Mouse (Mus musculus) erythroblast, embryonic 14.5 days (primary cell): ENCODE measurements around the gene Eid3. TPM values are rescaled to one million over a fixed set of nuclear protein-coding genes. Genes with fewer than 3 reads are reported as not detected.
A peak's percentile ranks its signal among the peaks of the same experiment; 100 is the strongest.

Experiments used
- H3K27me3 ChIP-seq: 2 replicates; pipeline ENCODE4 v1.6.1; 2012; ENCODE audit warnings: inconsistent platforms; ENCODE audit not compliant: control insufficient read depth
- H3K36me3 ChIP-seq: 2 replicates; pipeline ENCODE4 v1.6.1; 2012; ENCODE audit warnings: mild to moderate bottlenecking, inconsistent platforms; ENCODE audit not compliant: control insufficient read depth
- H3K4me1 ChIP-seq: 2 replicates; pipeline ENCODE4 v1.6.1; 2012; ENCODE audit warnings: inconsistent platforms; ENCODE audit not compliant: control insufficient read depth
- H3K4me3 ChIP-seq: replicated peaks from 2 replicates; pipeline ENCODE3; 2012; ENCODE audit warnings: moderate library complexity, mild to moderate bottlenecking, inconsistent platforms
- H3K9me3 ChIP-seq: 2 replicates; pipeline ENCODE4 v1.6.1; 2012; ENCODE audit warnings: low read length, inconsistent platforms, mixed read lengths; ENCODE audit not compliant: control insufficient read depth
- GATA1 ChIP-seq: IDR thresholded peaks from 2 replicates; pipeline ENCODE4 v1.6.1; 2012; ENCODE audit warnings: low read length, inconsistent platforms, mixed read lengths
- TAL1 ChIP-seq: IDR thresholded peaks from 3 replicates; pipeline ENCODE4 v1.6.1; 2012; ENCODE audit warnings: low read length, inconsistent platforms, mixed read lengths
- polyA plus RNA-seq: library from polyadenylated mRNA; stranded (reverse); fragments of >175 nt; gene quantifications from 2 replicates; pipeline ENCODE4 v1.2.3, GENCODE M21; 2012

Gene Eid3
- polyA plus RNA-seq, 1 experiment, result 0.26 TPM

DNA sequence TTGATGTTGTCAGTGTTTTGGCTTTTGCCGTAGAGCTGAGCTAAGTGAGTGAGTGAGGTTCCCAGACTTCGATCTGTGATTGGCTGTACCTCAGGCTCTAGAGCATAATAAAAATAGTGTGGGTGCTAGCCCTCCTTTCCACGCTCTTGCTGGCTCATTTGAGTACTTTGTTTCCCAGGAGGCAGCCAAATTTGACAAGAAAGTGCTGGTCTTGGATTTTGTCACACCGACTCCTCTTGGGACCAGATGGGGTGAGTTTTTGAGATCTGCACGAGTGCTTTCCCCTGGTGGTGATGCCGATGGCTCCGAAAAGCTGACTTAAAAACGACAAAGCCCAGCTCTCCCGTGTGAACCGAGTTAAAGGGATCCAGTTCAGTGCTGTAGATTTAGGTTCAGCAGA is 9.0 kb downstream of the Eid3 start:
- Histone ChIP-seq H3K9me3 (no peaks in the 10 kb centered on the region), H3K4me3 (no peak overlapping the region), H3K27me3 (no peaks in the 10 kb centered on the region), H3K4me1 (peaks cover 11% of the 10 kb centered on the region), H3K36me3 (peaks cover 96% of the 10 kb centered on the region)
- TF ChIP-seq GATA1 (no peak), TAL1 (no peak)

DNA sequence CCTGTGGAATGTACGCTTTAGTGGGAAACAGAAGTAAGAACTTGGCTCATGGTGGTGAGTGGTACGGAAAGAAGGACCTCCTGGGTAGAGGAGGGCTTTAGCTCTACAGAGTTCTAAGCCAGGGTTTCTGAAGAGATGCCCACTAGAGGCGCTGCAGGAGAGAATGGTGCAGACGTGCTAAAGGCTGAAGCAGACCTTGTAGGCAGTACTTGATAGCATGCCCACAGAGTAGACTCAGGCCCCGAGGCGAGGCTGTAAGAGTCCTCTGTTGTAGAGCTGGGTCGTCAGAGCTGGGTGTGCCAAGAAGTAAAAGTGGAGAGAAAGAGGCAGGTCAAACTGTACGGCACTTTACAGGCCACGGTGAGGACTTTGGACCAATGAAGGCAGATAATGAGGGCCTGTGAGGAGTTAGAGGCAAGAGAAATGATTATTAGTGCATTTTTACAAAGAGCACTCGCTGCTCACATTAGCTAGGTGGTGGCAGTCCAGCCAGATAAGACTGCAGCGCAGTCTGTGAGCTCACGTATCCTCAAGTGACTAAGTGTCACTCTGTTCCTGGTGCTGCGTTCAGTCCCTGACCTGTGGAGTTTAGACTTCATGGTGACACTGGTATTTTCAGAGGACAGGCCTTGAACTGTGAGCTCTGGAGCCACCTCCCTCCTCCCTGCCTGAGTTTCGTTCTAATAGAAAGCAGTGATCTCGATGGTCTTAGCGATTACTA is 9.8 kb downstream of the Eid3 start:
- Histone ChIP-seq H3K36me3 (peaks cover 97% of the 10 kb centered on the region), H3K4me1 (peaks cover 11% of the 10 kb centered on the region), H3K27me3 (no peaks in the 10 kb centered on the region), H3K4me3 (no peak overlapping the region), H3K9me3 (no peaks in the 10 kb centered on the region)
- no peak for TF ChIP-seq GATA1
- TF ChIP-seq TAL1, result no peak

DNA sequence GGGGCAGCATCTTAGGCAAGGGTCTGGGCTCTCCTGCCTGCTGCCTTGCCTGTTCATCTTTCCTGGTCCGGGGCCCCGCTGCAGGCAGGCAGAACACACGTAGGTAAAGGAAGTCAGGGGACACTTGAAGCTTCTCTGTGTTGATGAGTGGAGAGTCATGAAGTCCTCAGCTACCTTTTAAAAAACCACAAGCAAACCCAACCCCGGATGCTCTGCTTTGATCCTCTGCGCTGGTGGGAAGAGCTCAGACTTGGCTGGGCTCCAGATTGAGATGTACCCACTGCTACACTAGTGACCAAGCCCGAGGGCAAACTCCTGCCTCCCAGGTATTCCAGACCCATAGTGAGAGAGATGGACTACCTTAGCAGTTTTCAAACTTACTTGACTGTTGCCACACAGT is 20.9 kb downstream of the Eid3 start:
- no peaks in the 10 kb centered on the region for H3K9me3 ChIP-seq
- peaks cover 97% of the 10 kb centered on the region for H3K36me3 ChIP-seq
- H3K4me1 ChIP-seq, result no peaks in the 10 kb centered on the region
- TF ChIP-seq TAL1 (no peak), GATA1 (no peak)
- H3K4me3 ChIP-seq, result no peak overlapping the region
- no peaks in the 10 kb centered on the region for H3K27me3 ChIP-seq

DNA sequence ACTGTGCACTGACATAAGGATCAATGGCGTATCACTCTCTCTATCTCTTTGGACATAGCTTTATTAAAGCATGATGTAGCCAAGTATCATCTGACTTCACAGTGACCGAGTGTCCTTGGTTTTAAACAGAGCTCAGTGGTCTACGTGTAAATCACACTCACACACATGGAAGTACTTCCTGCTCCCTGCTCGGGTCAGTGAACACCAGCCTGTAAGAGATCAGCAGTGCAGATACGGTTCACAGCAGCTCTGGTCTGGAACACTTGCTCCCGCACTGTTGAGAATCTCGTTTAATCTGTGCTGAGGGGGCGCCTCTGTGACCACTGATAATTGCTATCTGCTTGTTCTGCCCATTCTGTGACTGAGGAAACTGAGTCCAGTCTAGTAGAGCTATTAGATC is 22.1 kb downstream of the Eid3 start:
- H3K36me3 ChIP-seq, result peaks cover 97% of the 10 kb centered on the region
- no peaks in the 10 kb centered on the region for H3K9me3 ChIP-seq
- no peaks in the 10 kb centered on the region; the same call in 1 of the 2 replicates for H3K4me1 ChIP-seq
- H3K27me3 ChIP-seq, result no peaks in the 10 kb centered on the region
- no peak overlapping the region for H3K4me3 ChIP-seq
- TF ChIP-seq TAL1, result no peak
- peak; percentile 35; the same call in 1 of the 2 replicates for TF ChIP-seq GATA1

- no peaks in the 10 kb centered on the region; the same call in 1 of the 2 replicates for H3K4me1 ChIP-seq
- H3K9me3 ChIP-seq, result no peaks in the 10 kb centered on the region
- peaks cover 97% of the 10 kb centered on the region for H3K36me3 ChIP-seq
- TF ChIP-seq GATA1, result no peak
- no peak for TF ChIP-seq TAL1
- no peaks in the 10 kb centered on the region for H3K27me3 ChIP-seq
- no peak overlapping the region for H3K4me3 ChIP-seq
Measured at GRCm38 (mm10) chr10:82889447-82889973, 23.1 kb downstream of the Eid3 start.

DNA sequence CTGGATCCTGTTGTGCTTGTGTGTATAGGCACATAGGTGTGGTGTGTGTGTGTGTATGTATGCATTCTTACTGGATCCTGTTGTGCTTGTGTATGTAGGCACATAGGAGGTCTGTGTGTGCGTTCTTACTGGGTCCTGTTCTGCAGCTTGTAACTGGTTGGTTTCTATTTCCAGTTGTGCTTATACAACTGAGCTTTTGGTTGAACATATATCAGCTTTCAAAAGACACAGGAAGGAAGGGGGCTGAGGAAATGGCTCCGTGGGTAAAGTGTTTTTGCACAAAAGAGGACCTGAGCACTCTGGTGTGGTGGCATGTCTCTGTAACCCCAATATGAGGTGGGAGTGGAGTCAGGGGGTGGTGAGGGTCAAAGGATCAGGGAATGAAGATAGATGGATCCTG is 24.5 kb downstream of the Eid3 start:
- Histone ChIP-seq H3K4me1 (no peaks in the 10 kb centered on the region; the same call in 1 of the 2 replicates), H3K9me3 (no peaks in the 10 kb centered on the region), H3K4me3 (no peak overlapping the region), H3K36me3 (peaks cover 97% of the 10 kb centered on the region), H3K27me3 (no peaks in the 10 kb centered on the region)
- TF ChIP-seq TAL1 (no peak), GATA1 (no peak)

DNA sequence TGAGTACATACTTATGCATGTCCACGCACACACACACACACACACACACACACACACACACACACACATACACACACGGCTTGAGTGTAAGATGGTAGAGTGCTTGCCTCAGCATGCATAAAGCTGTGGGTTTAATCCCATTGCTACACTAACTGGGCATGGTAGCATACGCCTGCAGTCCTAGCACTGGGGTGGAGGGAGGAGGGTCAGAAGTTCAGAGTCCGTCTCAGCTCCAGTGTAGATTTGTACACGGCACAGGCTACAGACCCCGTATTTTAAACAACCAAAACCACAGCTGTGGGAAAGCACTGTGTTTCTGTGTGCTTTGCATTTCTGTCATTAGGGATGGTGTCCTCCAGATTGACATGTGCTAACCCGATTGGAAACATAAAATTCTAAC is 25.0 kb downstream of the Eid3 start:
- H3K36me3 ChIP-seq, result peaks cover 97% of the 10 kb centered on the region
- H3K27me3 ChIP-seq, result no peaks in the 10 kb centered on the region
- H3K9me3 ChIP-seq, result no peaks in the 10 kb centered on the region
- no peaks in the 10 kb centered on the region; the same call in 1 of the 2 replicates for H3K4me1 ChIP-seq
- no peak for TF ChIP-seq GATA1
- TF ChIP-seq TAL1, result no peak
- H3K4me3 ChIP-seq, result no peak overlapping the region

DNA sequence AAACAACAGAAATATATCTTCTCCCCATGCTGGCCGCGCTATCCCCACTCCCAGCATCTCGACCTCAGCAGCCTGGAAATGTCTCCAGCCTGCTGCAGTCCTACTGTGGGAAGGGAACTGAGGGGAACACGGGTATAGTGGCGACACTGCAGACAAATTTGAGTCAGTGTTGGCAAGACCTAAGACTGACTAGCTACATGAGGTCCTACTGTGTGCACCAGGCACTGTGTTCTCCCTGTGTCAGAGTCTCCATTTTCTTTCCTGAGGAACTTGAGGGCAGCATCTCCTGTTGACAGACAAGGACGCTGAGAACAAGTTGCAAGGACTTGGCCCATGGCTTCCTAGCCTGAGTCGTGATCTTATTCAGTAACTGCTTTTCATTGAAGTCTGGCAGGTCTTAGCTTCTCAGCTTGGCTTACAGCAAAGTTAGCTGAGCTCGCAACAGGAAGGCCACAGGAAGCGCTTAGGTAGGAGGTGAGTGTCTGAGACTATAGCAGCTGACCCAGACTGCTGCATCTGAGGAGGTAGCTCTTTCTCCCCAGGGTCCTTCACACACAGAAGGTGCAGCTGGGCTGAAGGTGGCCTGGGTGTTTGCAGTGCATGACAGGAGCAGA is 26.1 kb downstream of the Eid3 start:
- H3K4me3 ChIP-seq, result no peak overlapping the region
- H3K4me1 ChIP-seq, result no peaks in the 10 kb centered on the region; the same call in 1 of the 2 replicates
- no peak for TF ChIP-seq TAL1
- no peaks in the 10 kb centered on the region for H3K9me3 ChIP-seq
- H3K36me3 ChIP-seq, result peaks cover 96% of the 10 kb centered on the region
- H3K27me3 ChIP-seq, result no peaks in the 10 kb centered on the region

- no peaks in the 10 kb centered on the region; the same call in 1 of the 2 replicates for H3K4me1 ChIP-seq
- H3K36me3 ChIP-seq, result peaks cover 93% of the 10 kb centered on the region
- H3K4me3 ChIP-seq, result no peak overlapping the region
- TF ChIP-seq GATA1, result no peak
- H3K9me3 ChIP-seq, result no peaks in the 10 kb centered on the region
- H3K27me3 ChIP-seq, result no peaks in the 10 kb centered on the region
Measured at GRCm38 (mm10) chr10:82893872-82894650, 27.6 kb downstream of the Eid3 start.
